Comparison of ENCODE assay signal across 24 mouse cellular contexts in genomic region chr11:86540476-86540845, GRCm38 (mm10). TPM values are rescaled to one million over a fixed set of nuclear protein-coding genes. Genes with fewer than 3 reads are reported as not detected.
DNase-seq lines count a peak whose midpoint lies in the region; ATAC-seq and TF ChIP-seq lines count a peak whose summit lies in the region.
"Had no signal": no experiment of that assay in that cellular context is flagged by ENCODE, and none has a peak within 500 bp of the region (broad histone marks: within the 10 kb centered on the region; RNA-seq: fewer than 3 reads in every experiment).

No protein-coding gene starts in this region.

- H3K27me3 ChIP-seq in liver, adult 2 months (ENCODE audit: control insufficient read depth, insufficient read depth, low read length), result no peaks in the 10 kb centered on the region
- H3K27me3 ChIP-seq in liver, postnatal 0 days (ENCODE audit: insufficient read depth, low read length), result no peaks in the 10 kb centered on the region
- no peaks in the 10 kb centered on the region for H3K27me3 ChIP-seq in CH12.LX (replicated peaks)
- no peaks in the 10 kb centered on the region for H3K27me3 ChIP-seq in intestine, embryonic 15.5 days (replicated peaks)
- H3K27me3 ChIP-seq: Patski had no signal

- H3K9me3 ChIP-seq in liver, postnatal 0 days (ENCODE audit: low read length), result no peaks in the 10 kb centered on the region
- no peaks in the 10 kb centered on the region for H3K9me3 ChIP-seq in CH12.LX (replicated peaks; ENCODE audit: low read length)
- H3K9me3 ChIP-seq in intestine, embryonic 15.5 days, result no peaks in the 10 kb centered on the region
- H3K9me3 ChIP-seq: G1E had no signal

- peaks cover 6% of the 10 kb centered on the region; the same call in 1 of the 2 replicates for H3K4me1 ChIP-seq in liver, adult 2 months (ENCODE audit: control insufficient read depth, insufficient read depth, low read length)
- H3K4me1 ChIP-seq in liver, postnatal 0 days (ENCODE audit: insufficient read depth), result peaks cover 15% of the 10 kb centered on the region
- H3K4me1 ChIP-seq in CH12.LX (ENCODE audit: control insufficient read depth in 1 of 2, insufficient read depth in 2 of 2), result peaks cover 2 to 64% of the 10 kb centered on the region in 2 experiments; a peak in 2 of 4 replicates
- H3K4me1 ChIP-seq in brown adipose tissue, adult 24 weeks (ENCODE audit: control insufficient read depth, insufficient read depth, insufficient read length, low read length), result peaks cover 12% of the 10 kb centered on the region
- 0 out of 2 replicates have a peak, but pooled peaks cover 4% of the 10 kb centered on the region for H3K4me1 ChIP-seq in intestine, embryonic 15.5 days (replicated peaks)

- TF ChIP-seq EP300 in liver, postnatal 0 days (IDR thresholded peaks at IDR 0.05; ENCODE audit: low read depth), result no peak
- TF ChIP-seq EP300 in CH12.LX (IDR thresholded peaks at IDR 0.05; ENCODE audit: low read length), result no peak

- dilution Hi-C loops in CH12.LX (cut with MboI; ENCODE audit: extremely low pct_ligation_motif_present, extremely low pct_unique_long_range_greater_than_20kb, low sequenced_read_pairs), result no loop called here

- WGBS in liver, adult 2 months, result 37% methylated on average over 2 of the region's 2 CpGs
- 75% methylated on average over 2 of the region's 2 CpGs for WGBS in liver, postnatal 0 days (ENCODE audit: insufficient replicate concordance)
- 92% methylated on average over 2 of the region's 2 CpGs for WGBS in intestine, embryonic 15.5 days

- peak; percentile 53 for DNase-seq in liver, adult 2 months (ENCODE audit: extremely low read depth, low read depth, low spot score)
- DNase-seq in liver, postnatal 0 days, result no peak
- DNase-seq in CH12.LX (ENCODE audit: extremely low read depth) (no peak), adipocyte (ENCODE audit: low spot score) (peak; percentile 61)
- no peak for DNase-seq in layer of hippocampus, adult 18-20 months (ENCODE audit: low spot score in 2 of 2)
- no peak for DNase-seq in right cerebral cortex, adult 18-20 months
- DNase-seq: adrenal gland, adult 2 months; adrenal gland, adult 8-10 months; adrenal gland, postnatal 10 days; adrenal gland, postnatal 14 days; adrenal gland, postnatal 25 days; adrenal gland, postnatal 36 days; B cell, adult 2 months; cerebellum, adult 11 months; cerebellum, adult 11-12 months; cerebellum, adult 18-20 months; cerebellum, adult 2 months; cerebellum, adult 8-10 months had no signal

- no peak overlapping the region for H3K4me2 ChIP-seq in liver, postnatal 0 days (ENCODE audit: low read depth, low read length)
- no peak overlapping the region for H3K4me2 ChIP-seq in CH12.LX (ENCODE audit: insufficient read depth, low read depth, poor library complexity, severe bottlenecking)
- H3K4me2 ChIP-seq in intestine, embryonic 15.5 days (replicated peaks), result no peak overlapping the region

- no peak for ATAC-seq in liver, postnatal 0 days
- no peak for ATAC-seq in intestine, embryonic 15.5 days
- ATAC-seq: activated CD4-positive, CD25-positive, alpha-beta regulatory T cell, adult 4 months; CD4-positive, CD25-positive, alpha-beta regulatory T cell, adult 4 months; Patski had no signal

- TF ChIP-seq RAD21 in CH12.LX (IDR thresholded peaks at IDR 0.05; ENCODE audit: low read depth, low read length), result no peak

- H3K79me2 ChIP-seq in liver, adult 2 months (ENCODE audit: control insufficient read depth, insufficient read depth, low read length), result peaks cover 30% of the 10 kb centered on the region
- H3K79me2 ChIP-seq in CH12.LX (replicated peaks; ENCODE audit: control insufficient read depth, extremely low read depth, insufficient read depth, poor library complexity, severe bottlenecking), result peaks cover 88% of the 10 kb centered on the region

- no peak overlapping the region for H3K4me3 ChIP-seq in liver, adult 2 months (ENCODE audit: insufficient read depth, low read depth, low read length)
- no peak overlapping the region for H3K4me3 ChIP-seq in liver, postnatal 0 days (ENCODE audit: low read depth, low read length)
- H3K4me3 ChIP-seq in CH12.LX (replicated peaks in 1 of 3; ENCODE audit: low read depth in 2 of 3, low read length in 2 of 3, poor library complexity in 1 of 3), result no peak overlapping the region
- no peak overlapping the region for H3K4me3 ChIP-seq in brown adipose tissue, adult 24 weeks (ENCODE audit: insufficient read depth, low read depth, low read length)
- no peak overlapping the region for H3K4me3 ChIP-seq in intestine, embryonic 15.5 days (replicated peaks)

- in situ Hi-C loops in CH12.LX (cut with MboI; ENCODE audit: low pct_ligation_motif_present, low pct_unique_long_range_greater_than_20kb, low sequenced_read_pairs), result no loop called here

- H3K27ac ChIP-seq in liver, adult 2 months (replicated peaks; ENCODE audit: insufficient read depth, low read depth, low read length), result peak overlapping the region; percentile 60; the same call in 1 of the 2 replicates
- H3K27ac ChIP-seq in liver, postnatal 0 days (ENCODE audit: low read depth), result no peak overlapping the region
- no peak overlapping the region for H3K27ac ChIP-seq in CH12.LX (ENCODE audit: insufficient read depth, low read depth)
- peak overlapping the region; percentile 59 for H3K27ac ChIP-seq in brown adipose tissue, adult 24 weeks (replicated peaks; ENCODE audit: low read depth, low read length)
- no peak overlapping the region for H3K27ac ChIP-seq in intestine, embryonic 15.5 days

- no peaks in the 10 kb centered on the region for H3K36me3 ChIP-seq in liver, adult 2 months (ENCODE audit: control insufficient read depth, insufficient read depth, low read length)
- H3K36me3 ChIP-seq in liver, postnatal 0 days (replicated peaks; ENCODE audit: insufficient read depth, low read length), result no peaks in the 10 kb centered on the region
- peaks cover 0 to 30% of the 10 kb centered on the region in 2 experiments for H3K36me3 ChIP-seq in CH12.LX (replicated peaks in 1 of 2; ENCODE audit: control insufficient read depth in 1 of 2, insufficient read depth in 1 of 2, low read length in 1 of 2)
- 0 out of 2 replicates have a peak, but pooled peaks cover 3% of the 10 kb centered on the region for H3K36me3 ChIP-seq in intestine, embryonic 15.5 days

- no peak overlapping the region for H3K9ac ChIP-seq in liver, adult 2 months (ENCODE audit: low read depth, low read length)
- no peak overlapping the region for H3K9ac ChIP-seq in liver, postnatal 0 days (replicated peaks)
- H3K9ac ChIP-seq in CH12.LX (ENCODE audit: insufficient read depth, low read depth), result no peak overlapping the region
- H3K9ac ChIP-seq in intestine, embryonic 15.5 days, result no peak overlapping the region

- no peak for TF ChIP-seq POLR2A in liver, adult 2 months (IDR thresholded peaks at IDR 0.05; ENCODE audit: extremely low read depth, insufficient read depth, low read length)
- no peak for TF ChIP-seq POLR2A in CH12.LX (IDR thresholded peaks at IDR 0.05; ENCODE audit: low read depth, low read length)

- no peak for TF ChIP-seq CTCF in liver, adult 2 months (IDR thresholded peaks at IDR 0.05; ENCODE audit: low read depth, low read length)
- no peak for TF ChIP-seq CTCF in liver, postnatal 0 days (IDR thresholded peaks at IDR 0.05; ENCODE audit: low read depth)
- TF ChIP-seq CTCF in CH12.LX (conservative IDR thresholded peaks at IDR 0.05 in 1 of 2, IDR thresholded peaks at IDR 0.05 in 1 of 2; ENCODE audit: low read depth in 2 of 2, low read length in 2 of 2), result no peak

TF ChIP-seq in CH12.LX, 34 proteins besides CTCF, POLR2A, EP300 and RAD21:
- TF ChIP-seq ZMIZ1 (IDR thresholded peaks at IDR 0.05; ENCODE audit: low read depth, low read length) (no peak), KAT2A (IDR thresholded peaks at IDR 0.05; ENCODE audit: insufficient replicate concordance, low read length) (no peak), SIN3A (IDR thresholded peaks at IDR 0.05; ENCODE audit: low read length) (0 out of 2 replicates have a peak, but pooled peaks have one; percentile 44), PAX5 (IDR thresholded peaks at IDR 0.05; ENCODE audit: low read length) (no peak), JUN (IDR thresholded peaks at IDR 0.05; ENCODE audit: insufficient read depth, low read depth, low read length) (no peak), MAX (IDR thresholded peaks at IDR 0.05; ENCODE audit: low read length) (no peak), ZC3H11A (IDR thresholded peaks at IDR 0.05; ENCODE audit: low read depth, low read length) (no peak)

RNA-seq across cellular contexts. Expression of gene Rps6kb1, which starts 4.1 kb away (rescaled TPM):
- 14.4 TPM in 2 replicates for total RNA-seq in liver, adult 2 months (2014; rRNA removed)
- polyA plus RNA-seq in liver, adult 2 months (2012; rRNA removed), result 6.2 and 6.3 TPM in 2 replicates
- polyA plus RNA-seq in liver, postnatal 0 days (2015; fragmentation: Nextera tagmentation; extraction: Ambion mirVana), result 20.6 and 23.6 TPM in 2 replicates
- total RNA-seq in CH12.LX (2012; rRNA removed) (45.2 and 56.7 TPM in 2 replicates), CH12.LX (2014; rRNA removed) (76.9 and 79.9 TPM in 2 replicates)
- 110 and 152 TPM in 2 replicates for polyA plus RNA-seq in CH12.LX (2012; ENCODE audit: insufficient read length, low read depth)
- polyA plus RNA-seq in brown adipose tissue, adult 24 weeks (2012; ENCODE audit: insufficient read depth, insufficient read length, missing spikeins), result 42.7 and 44.0 TPM in 2 replicates
- 54.6 and 63.6 TPM in 2 replicates for polyA plus RNA-seq in intestine, embryonic 15.5 days (2015; fragmentation: Nextera tagmentation; extraction: Ambion mirVana)
- total RNA-seq in layer of hippocampus, adult 18-20 months (2021), result 10 to 100 TPM; 33.1 to 37.3 TPM

RNA-seq across cellular contexts. Expression of gene Tubd1, which starts 4.3 kb away (rescaled TPM):
- total RNA-seq in liver, adult 2 months (2014; rRNA removed), result 2.6 and 4.3 TPM in 2 replicates
- polyA plus RNA-seq in liver, adult 2 months (2012; rRNA removed), result 1.7 and 2.0 TPM in 2 replicates
- 4.3 and 4.4 TPM in 2 replicates for polyA plus RNA-seq in liver, postnatal 0 days (2015; fragmentation: Nextera tagmentation; extraction: Ambion mirVana)
- total RNA-seq in CH12.LX (2012; rRNA removed), result 11.9 and 14.3 TPM in 2 replicates
- total RNA-seq in CH12.LX (2014; rRNA removed), result 9.7 and 9.8 TPM in 2 replicates
- 12.6 and 13.4 TPM in 2 replicates for polyA plus RNA-seq in CH12.LX (2012; ENCODE audit: insufficient read length, low read depth)
- 7.5 and 9.3 TPM in 2 replicates for polyA plus RNA-seq in brown adipose tissue, adult 24 weeks (2012; ENCODE audit: insufficient read depth, insufficient read length, missing spikeins)
- polyA plus RNA-seq in intestine, embryonic 15.5 days (2015; fragmentation: Nextera tagmentation; extraction: Ambion mirVana), result 11.6 and 11.8 TPM in 2 replicates
- 1 to 10 TPM; 5.2 to 6.0 TPM for total RNA-seq in layer of hippocampus, adult 18-20 months (2021)

RNA-seq across cellular contexts. Expression of gene Rnft1, which starts 56.0 kb away (rescaled TPM):
- 18.9 and 19.1 TPM in 2 replicates for total RNA-seq in liver, adult 2 months (2014; rRNA removed)
- polyA plus RNA-seq in liver, adult 2 months (2012; rRNA removed), result 6.8 and 9.4 TPM in 2 replicates
- 19.8 and 20.1 TPM in 2 replicates for polyA plus RNA-seq in liver, postnatal 0 days (2015; fragmentation: Nextera tagmentation; extraction: Ambion mirVana)
- total RNA-seq in CH12.LX (2012; rRNA removed) (34.9 and 41.3 TPM in 2 replicates), CH12.LX (2014; rRNA removed) (49.2 and 53.0 TPM in 2 replicates)
- 43.2 and 49.7 TPM in 2 replicates for polyA plus RNA-seq in CH12.LX (2012; ENCODE audit: insufficient read length, low read depth)
- 29.9 and 34.6 TPM in 2 replicates for polyA plus RNA-seq in brown adipose tissue, adult 24 weeks (2012; ENCODE audit: insufficient read depth, insufficient read length, missing spikeins)
- 56.3 and 61.3 TPM in 2 replicates for polyA plus RNA-seq in intestine, embryonic 15.5 days (2015; fragmentation: Nextera tagmentation; extraction: Ambion mirVana)
- total RNA-seq in layer of hippocampus, adult 18-20 months (2021), result 10 to 100 TPM; 29.2 to 29.3 TPM

Comparison
In these comparisons a context has a peak if more than half of its experiments do, and no peak if none do; other contexts are left out.
1. DNase-seq: peak in liver, adult 2 months (single experiment) and adipocyte (single experiment); none in liver, postnatal 0 days (single experiment), CH12.LX (single experiment), layer of hippocampus, adult 18-20 months (0 of 2) and right cerebral cortex, adult 18-20 months (single experiment).
2. H3K27ac ChIP-seq: peak in liver, adult 2 months (single experiment) and brown adipose tissue, adult 24 weeks (single experiment); none in liver, postnatal 0 days (single experiment), CH12.LX (single experiment) and intestine, embryonic 15.5 days (single experiment).